In genomic region chr13:101914691-101915541, GRCm38 (mm10) we compare ENCODE assay signal across 8 mouse cellular contexts.
DNase-seq lines count a peak whose midpoint lies in the region; ATAC-seq and TF ChIP-seq lines count a peak whose summit lies in the region.

No protein-coding gene starts in this region.

- H3K27ac ChIP-seq in lung, embryonic 15.5 days = peak overlapping the region; percentile 21
- no peak overlapping the region; the same call in 1 of the 2 replicates for H3K27ac ChIP-seq in neural tube, embryonic 15.5 days (replicated peaks)

- H3K4me2 ChIP-seq in lung, embryonic 15.5 days = no peak overlapping the region
- no peak overlapping the region for H3K4me2 ChIP-seq in neural tube, embryonic 15.5 days

- H3K36me3 ChIP-seq in lung, embryonic 15.5 days = no peaks in the 10 kb centered on the region
- no peaks in the 10 kb centered on the region for H3K36me3 ChIP-seq in neural tube, embryonic 15.5 days

- no peaks in the 10 kb centered on the region for H3K9me3 ChIP-seq in lung, embryonic 15.5 days
- H3K9me3 ChIP-seq in neural tube, embryonic 15.5 days (replicated peaks) = no peaks in the 10 kb centered on the region

- peaks cover 31% of the 10 kb centered on the region for H3K4me1 ChIP-seq in lung, embryonic 15.5 days
- no peaks in the 10 kb centered on the region; the same call in 1 of the 2 replicates for H3K4me1 ChIP-seq in lung, adult 2 months (ENCODE audit: control insufficient read depth, insufficient read depth, low read length)
- peaks cover 8% of the 10 kb centered on the region for H3K4me1 ChIP-seq in neural tube, embryonic 15.5 days

- H3K27me3 ChIP-seq in lung, embryonic 15.5 days = no peaks in the 10 kb centered on the region
- H3K27me3 ChIP-seq in neural tube, embryonic 15.5 days (replicated peaks) = no peaks in the 10 kb centered on the region

- DNase-seq in cerebellum, postnatal 10 days = peak; percentile 23 to 30
- no peak for DNase-seq in cerebellum, adult 11-12 months
- DNase-seq in lung, adult 2 months = no peak
- peak; percentile 40 for DNase-seq in heart, postnatal 4 days
- DNase-seq in urinary bladder, postnatal 36 days (ENCODE audit: low spot score in 2 of 2) = no peak

- TF ChIP-seq CTCF in lung, adult 2 months (IDR thresholded peaks at IDR 0.05; ENCODE audit: insufficient read depth, low read length) = no peak

- WGBS in lung, embryonic 15.5 days = 11% methylated on average over 5 of the region's 5 CpGs
- 33% methylated on average over 5 of the region's 5 CpGs for WGBS in lung, adult 2 months
- 26% methylated on average over 5 of the region's 5 CpGs for WGBS in neural tube, embryonic 15.5 days

- H3K4me3 ChIP-seq in lung, embryonic 15.5 days = no peak overlapping the region
- H3K4me3 ChIP-seq in lung, adult 2 months (replicated peaks; ENCODE audit: extremely low read depth, low read depth, low read length) = no peak overlapping the region
- H3K4me3 ChIP-seq in neural tube, embryonic 15.5 days (replicated peaks) = no peak overlapping the region

- no peak overlapping the region for H3K9ac ChIP-seq in lung, embryonic 15.5 days
- no peak overlapping the region for H3K9ac ChIP-seq in neural tube, embryonic 15.5 days (replicated peaks)

- ATAC-seq in lung, embryonic 15.5 days (ENCODE audit: borderline replicate concordance, extremely low read depth, low FRiP score, low TSS enrichment) = peak; percentile 74
- peak; percentile 85; the same call in 1 of the 2 replicates for ATAC-seq in neural tube, embryonic 15.5 days (ENCODE audit: low FRiP score)
- ATAC-seq in activated CD4-positive, CD25-positive, alpha-beta regulatory T cell, adult 4 months = no peak

- no peak for TF ChIP-seq POLR2A in lung, adult 2 months (IDR thresholded peaks at IDR 0.05; ENCODE audit: borderline replicate concordance, extremely low read depth, low read depth, low read length)

Comparison
In these comparisons a context has a peak if more than half of its experiments do, and no peak if none do; other contexts are left out.
1. DNase-seq: peak in cerebellum, postnatal 10 days (2 of 2) and heart, postnatal 4 days (single experiment); none in cerebellum, adult 11-12 months (single experiment), lung, adult 2 months (single experiment) and urinary bladder, postnatal 36 days (0 of 2).